Comparison of ENCODE assay signal across 23 mouse cellular contexts in the genomic region with DNA sequence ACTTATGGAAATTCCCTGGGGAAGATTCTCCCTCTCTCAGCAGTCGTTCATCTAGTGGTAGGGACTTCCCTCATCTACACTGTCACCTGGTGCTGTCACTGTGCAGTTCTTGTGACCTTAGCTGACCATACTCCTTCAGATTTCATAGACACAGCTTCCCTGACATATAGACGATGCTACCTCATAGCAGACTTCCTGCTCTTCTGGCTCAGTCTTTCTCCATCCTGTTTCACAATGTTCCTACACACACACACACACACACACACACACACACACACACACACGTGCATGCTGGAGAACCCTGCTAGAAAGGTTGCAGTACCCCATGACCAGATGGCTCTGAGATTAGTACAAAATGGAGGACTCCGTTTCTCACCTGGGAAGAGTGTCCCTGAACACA.
DNase-seq lines count a peak whose midpoint lies in the region; ATAC-seq and TF ChIP-seq lines count a peak whose summit lies in the region.
"Had no signal": no experiment of that assay in that cellular context is flagged by ENCODE, and none has a peak within 500 bp of the region (broad histone marks: within the 10 kb centered on the region; RNA-seq: fewer than 3 reads in every experiment).

No protein-coding gene starts in this region.

- peaks cover 13% of the 10 kb centered on the region; the same call in 1 of the 2 replicates for H3K36me3 ChIP-seq in forebrain, postnatal 0 days (ENCODE audit: insufficient read depth)
- H3K36me3 ChIP-seq in forebrain, embryonic 15.5 days, result no peaks in the 10 kb centered on the region
- H3K36me3 ChIP-seq in CH12.LX (replicated peaks in 1 of 2; ENCODE audit: control insufficient read depth in 1 of 2, insufficient read depth in 1 of 2, low read length in 1 of 2), result peaks cover 4 to 39% of the 10 kb centered on the region in 2 experiments

- no peak for ATAC-seq in forebrain, postnatal 0 days
- ATAC-seq in forebrain, embryonic 15.5 days (replicated peaks), result no peak
- ATAC-seq in megakaryocyte, adult 5-6 weeks (ENCODE audit: poor library complexity, severe bottlenecking), result peak; percentile 49
- ATAC-seq: CD4-positive, CD25-positive, alpha-beta regulatory T cell, adult 4 months; forebrain, embryonic 14.5 days had no signal

- no peak for TF ChIP-seq RAD21 in CH12.LX (IDR thresholded peaks at IDR 0.05; ENCODE audit: low read depth, low read length)

- no peak for TF ChIP-seq EP300 in CH12.LX (IDR thresholded peaks at IDR 0.05; ENCODE audit: low read length)

- H3K27me3 ChIP-seq in forebrain, postnatal 0 days (ENCODE audit: insufficient read depth, low read length), result no peaks in the 10 kb centered on the region
- H3K27me3 ChIP-seq in forebrain, embryonic 15.5 days, result no peaks in the 10 kb centered on the region
- no peaks in the 10 kb centered on the region for H3K27me3 ChIP-seq in CH12.LX (replicated peaks)
- H3K27me3 ChIP-seq: embryonic facial prominence, embryonic 13.5 days; embryonic facial prominence, embryonic 15.5 days; forebrain, embryonic 12.5 days had no signal

- 75% methylated on average over 4 of the region's 4 CpGs for WGBS in forebrain, postnatal 0 days
- 82% methylated on average over 4 of the region's 4 CpGs for WGBS in forebrain, embryonic 15.5 days

- no peaks in the 10 kb centered on the region for H3K9me3 ChIP-seq in forebrain, postnatal 0 days (ENCODE audit: low read length)
- no peaks in the 10 kb centered on the region for H3K9me3 ChIP-seq in forebrain, embryonic 15.5 days
- H3K9me3 ChIP-seq in CH12.LX (replicated peaks; ENCODE audit: low read length), result no peaks in the 10 kb centered on the region
- H3K9me3 ChIP-seq: embryonic facial prominence, embryonic 13.5 days; embryonic facial prominence, embryonic 15.5 days; forebrain, embryonic 10.5 days; forebrain, embryonic 12.5 days had no signal

- no peak overlapping the region for H3K9ac ChIP-seq in forebrain, postnatal 0 days
- H3K9ac ChIP-seq in forebrain, embryonic 15.5 days (replicated peaks), result no peak overlapping the region
- no peak overlapping the region for H3K9ac ChIP-seq in CH12.LX (ENCODE audit: insufficient read depth, low read depth)
- H3K9ac ChIP-seq: embryonic facial prominence, embryonic 13.5 days; embryonic facial prominence, embryonic 15.5 days; forebrain, embryonic 12.5 days had no signal

- in situ Hi-C loops in CH12.LX (cut with MboI; ENCODE audit: low pct_ligation_motif_present, low pct_unique_long_range_greater_than_20kb, low sequenced_read_pairs), result no loop called here

- H3K27ac ChIP-seq in forebrain, postnatal 0 days (ENCODE audit: low read depth, low read length), result 0 out of 2 replicates have a peak overlapping the region, but pooled peaks have one; percentile 74
- no peak overlapping the region for H3K27ac ChIP-seq in forebrain, embryonic 15.5 days (replicated peaks)
- H3K27ac ChIP-seq in CH12.LX (ENCODE audit: insufficient read depth, low read depth), result no peak overlapping the region
- H3K27ac ChIP-seq: embryonic facial prominence, embryonic 13.5 days; embryonic facial prominence, embryonic 15.5 days; forebrain, embryonic 10.5 days; forebrain, embryonic 12.5 days had no signal

- no peaks in the 10 kb centered on the region for H3K79me2 ChIP-seq in CH12.LX (replicated peaks; ENCODE audit: control insufficient read depth, extremely low read depth, insufficient read depth, poor library complexity, severe bottlenecking)

- H3K4me3 ChIP-seq in forebrain, postnatal 0 days (ENCODE audit: low read depth, low read length), result no peak overlapping the region
- no peak overlapping the region for H3K4me3 ChIP-seq in forebrain, embryonic 15.5 days
- H3K4me3 ChIP-seq in CH12.LX (replicated peaks in 1 of 3; ENCODE audit: low read depth in 2 of 3, low read length in 2 of 3, poor library complexity in 1 of 3), result no peak overlapping the region
- H3K4me3 ChIP-seq: embryonic facial prominence, embryonic 13.5 days; embryonic facial prominence, embryonic 15.5 days; erythroblast, embryonic 14.5 days; forebrain, embryonic 10.5 days; forebrain, embryonic 12.5 days had no signal

- no peak for DNase-seq in forebrain, postnatal 0 days
- DNase-seq in CH12.LX (ENCODE audit: extremely low read depth), result peak; percentile 5
- no peak for DNase-seq in heart, adult 11 months
- no peak for DNase-seq in left cerebral cortex, adult 8-10 months (ENCODE audit: low spot score in 2 of 2)
- DNase-seq: adrenal gland, adult 2 months; adrenal gland, postnatal 10 days; adrenal gland, postnatal 25 days; B cell, adult 2 months; cerebellum, adult 11 months; cerebellum, adult 18-20 months; cerebellum, adult 8-10 months; cerebellum, adult 9-11 months; cerebellum, postnatal 36 days; embryo, embryonic 11 days had no signal

- TF ChIP-seq POLR2A in CH12.LX (IDR thresholded peaks at IDR 0.05; ENCODE audit: low read depth, low read length), result no peak

- no peak overlapping the region for H3K4me2 ChIP-seq in forebrain, postnatal 0 days (ENCODE audit: low read depth)
- H3K4me2 ChIP-seq in forebrain, embryonic 15.5 days (replicated peaks), result no peak overlapping the region
- H3K4me2 ChIP-seq in CH12.LX (ENCODE audit: insufficient read depth, low read depth, poor library complexity, severe bottlenecking), result no peak overlapping the region
- H3K4me2 ChIP-seq: embryonic facial prominence, embryonic 13.5 days; embryonic facial prominence, embryonic 15.5 days; forebrain, embryonic 12.5 days had no signal

- TF ChIP-seq CTCF in forebrain, postnatal 0 days (IDR thresholded peaks at IDR 0.05; ENCODE audit: low read depth), result no peak
- no peak for TF ChIP-seq CTCF in CH12.LX (conservative IDR thresholded peaks at IDR 0.05 in 1 of 2, IDR thresholded peaks at IDR 0.05 in 1 of 2; ENCODE audit: low read depth in 2 of 2, low read length in 2 of 2)

- dilution Hi-C loops in CH12.LX (cut with MboI; ENCODE audit: extremely low pct_ligation_motif_present, extremely low pct_unique_long_range_greater_than_20kb, low sequenced_read_pairs), result no loop called here

- no peaks in the 10 kb centered on the region for H3K4me1 ChIP-seq in forebrain, postnatal 0 days (ENCODE audit: insufficient read depth)
- H3K4me1 ChIP-seq in forebrain, embryonic 15.5 days, result 0 out of 2 replicates have a peak, but pooled peaks cover 3% of the 10 kb centered on the region
- peaks cover 2 to 14% of the 10 kb centered on the region in 2 experiments; a peak in 2 of 4 replicates for H3K4me1 ChIP-seq in CH12.LX (ENCODE audit: control insufficient read depth in 1 of 2, insufficient read depth in 2 of 2)
- H3K4me1 ChIP-seq: embryonic facial prominence, embryonic 13.5 days; embryonic facial prominence, embryonic 15.5 days had no signal

TF ChIP-seq in CH12.LX, 34 proteins besides CTCF, POLR2A, EP300 and RAD21:
- no peak for TF ChIP-seq POLR2AphosphoS2 (IDR thresholded peaks at IDR 0.05; ENCODE audit: low read depth, low read length)
- no peak for TF ChIP-seq MAZ (IDR thresholded peaks at IDR 0.05; ENCODE audit: low read depth, low read length)
- TF ChIP-seq MAFK (IDR thresholded peaks at IDR 0.05; ENCODE audit: insufficient replicate concordance, low read length), result no peak
- TF ChIP-seq NELFE (IDR thresholded peaks at IDR 0.05; ENCODE audit: low read depth, low read length), result no peak
- no peak for TF ChIP-seq ZMIZ1 (IDR thresholded peaks at IDR 0.05; ENCODE audit: low read depth, low read length)
- no peak for TF ChIP-seq E2F4 (IDR thresholded peaks at IDR 0.05; ENCODE audit: insufficient replicate concordance, low read depth, low read length)
- TF ChIP-seq UBTF (IDR thresholded peaks at IDR 0.05; ENCODE audit: low read depth, low read length), result no peak
- TF ChIP-seq BHLHE40 (IDR thresholded peaks at IDR 0.05; ENCODE audit: low read depth, low read length), result no peak
- TF ChIP-seq USF2 (conservative IDR thresholded peaks at IDR 0.05; ENCODE audit: low read depth, low read length), result no peak
- no peak for TF ChIP-seq MEF2A (IDR thresholded peaks at IDR 0.05; ENCODE audit: borderline replicate concordance, low read depth, low read length)
- TF ChIP-seq JUN (IDR thresholded peaks at IDR 0.05; ENCODE audit: insufficient read depth, low read depth, low read length), result no peak
- no peak for TF ChIP-seq HCFC1 (IDR thresholded peaks at IDR 0.05; ENCODE audit: low read depth, low read length)
- no peak for TF ChIP-seq MYC (IDR thresholded peaks at IDR 0.05; ENCODE audit: low read depth, low read length)
- TF ChIP-seq ZC3H11A (IDR thresholded peaks at IDR 0.05; ENCODE audit: low read depth, low read length), result no peak
- no peak for TF ChIP-seq SIN3A (IDR thresholded peaks at IDR 0.05; ENCODE audit: low read length)
- no peak for TF ChIP-seq KAT2A (IDR thresholded peaks at IDR 0.05; ENCODE audit: insufficient replicate concordance, low read length)
- TF ChIP-seq JUND (conservative IDR thresholded peaks at IDR 0.05; ENCODE audit: low read depth, low read length), result no peak
- TF ChIP-seq MXI1 (IDR thresholded peaks at IDR 0.05; ENCODE audit: low read depth, low read length), result no peak
- no peak for TF ChIP-seq ZNF384 (IDR thresholded peaks at IDR 0.05; ENCODE audit: low read depth, low read length)
